In the genomic region with DNA sequence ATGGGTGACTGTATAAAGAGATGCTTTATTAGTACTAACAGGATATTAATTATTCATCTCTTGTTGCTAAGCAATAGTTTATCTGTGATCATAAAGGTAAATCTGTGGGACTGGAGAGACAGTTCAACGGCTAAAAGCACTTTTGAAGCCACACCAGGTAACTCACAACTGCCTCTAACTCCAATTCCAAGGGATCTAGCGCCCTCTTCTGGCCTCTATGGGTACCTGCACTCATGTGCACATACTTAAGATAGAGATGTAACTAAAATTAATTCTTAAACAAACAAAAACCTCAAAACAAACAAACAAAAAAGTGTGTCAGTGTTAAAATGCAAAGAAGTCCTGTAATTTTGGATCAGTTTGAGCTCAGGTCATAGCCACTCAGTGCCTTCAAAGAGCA, we compare ENCODE assay signal across 16 mouse cellular contexts.
DNase-seq lines count a peak whose midpoint lies in the region; ATAC-seq and TF ChIP-seq lines count a peak whose summit lies in the region.
"Had no signal": no experiment of that assay in that cellular context is flagged by ENCODE, and none has a peak within 500 bp of the region (broad histone marks: within the 10 kb centered on the region; RNA-seq: fewer than 3 reads in every experiment).

No protein-coding gene starts in this region.

- H3K9ac ChIP-seq in intestine, postnatal 0 days (ENCODE audit: low read depth, low read length) = no peak overlapping the region
- H3K9ac ChIP-seq in intestine, embryonic 16.5 days (ENCODE audit: low read depth, low read length) = no peak overlapping the region
- no peak overlapping the region for H3K9ac ChIP-seq in lung, postnatal 0 days (replicated peaks; ENCODE audit: low read depth)
- H3K9ac ChIP-seq: heart, embryonic 15.5 days; intestine, embryonic 15.5 days; neural tube, embryonic 13.5 days; stomach, embryonic 15.5 days had no signal

- H3K9me3 ChIP-seq in intestine, postnatal 0 days (ENCODE audit: control insufficient read depth) = no peaks in the 10 kb centered on the region
- H3K9me3 ChIP-seq in intestine, embryonic 16.5 days (ENCODE audit: control insufficient read depth, low read length) = no peaks in the 10 kb centered on the region
- no peaks in the 10 kb centered on the region for H3K9me3 ChIP-seq in lung, postnatal 0 days (ENCODE audit: low read length)
- no peaks in the 10 kb centered on the region for H3K9me3 ChIP-seq in E14TG2a.4 (ENCODE audit: low read length)
- H3K9me3 ChIP-seq: heart, embryonic 15.5 days; intestine, embryonic 15.5 days; neural tube, embryonic 13.5 days; stomach, embryonic 15.5 days had no signal

- TF ChIP-seq EP300 in lung, postnatal 0 days (IDR thresholded peaks at IDR 0.05) = no peak

- H3K4me3 ChIP-seq in intestine, postnatal 0 days (ENCODE audit: low read depth, low read length) = no peak overlapping the region
- no peak overlapping the region for H3K4me3 ChIP-seq in intestine, embryonic 16.5 days (ENCODE audit: low read length)
- no peak overlapping the region for H3K4me3 ChIP-seq in lung, postnatal 0 days (ENCODE audit: low read depth, low read length)
- H3K4me3 ChIP-seq in E14TG2a.4 (replicated peaks; ENCODE audit: low read length) = no peak overlapping the region
- H3K4me3 ChIP-seq: heart, embryonic 15.5 days; intestine, embryonic 15.5 days; neural tube, embryonic 13.5 days; stomach, embryonic 15.5 days had no signal

- TF ChIP-seq CTCF in intestine, postnatal 0 days (IDR thresholded peaks at IDR 0.05; ENCODE audit: low read depth) = peak; percentile 60
- peak; percentile 44 for TF ChIP-seq CTCF in lung, postnatal 0 days (IDR thresholded peaks at IDR 0.05)
- TF ChIP-seq CTCF in E14TG2a.4 (conservative IDR thresholded peaks at IDR 0.05; ENCODE audit: low read length) = peak; percentile 64

- no peaks in the 10 kb centered on the region for H3K4me1 ChIP-seq in intestine, postnatal 0 days (replicated peaks; ENCODE audit: control insufficient read depth, insufficient read depth, low read length)
- H3K4me1 ChIP-seq in intestine, embryonic 16.5 days (ENCODE audit: control insufficient read depth, insufficient read depth, low read length) = no peaks in the 10 kb centered on the region
- no peaks in the 10 kb centered on the region for H3K4me1 ChIP-seq in lung, postnatal 0 days (ENCODE audit: insufficient read depth, low read depth, low read length)
- peaks cover 7% of the 10 kb centered on the region; the same call in 1 of the 2 replicates for H3K4me1 ChIP-seq in E14TG2a.4 (replicated peaks; ENCODE audit: low read depth, low read length)
- H3K4me1 ChIP-seq: heart, embryonic 15.5 days; intestine, embryonic 15.5 days; neural tube, embryonic 13.5 days; stomach, embryonic 15.5 days had no signal

- 45% methylated on average over 2 of the region's 2 CpGs for WGBS in intestine, postnatal 0 days
- 55% methylated on average over 2 of the region's 2 CpGs for WGBS in intestine, embryonic 16.5 days
- 45% methylated on average over 2 of the region's 2 CpGs for WGBS in lung, postnatal 0 days

- no peaks in the 10 kb centered on the region for H3K36me3 ChIP-seq in intestine, postnatal 0 days (ENCODE audit: control insufficient read depth, insufficient read depth)
- H3K36me3 ChIP-seq in intestine, embryonic 16.5 days (ENCODE audit: control insufficient read depth, insufficient read depth, low read length) = no peaks in the 10 kb centered on the region
- H3K36me3 ChIP-seq in lung, postnatal 0 days (ENCODE audit: insufficient read depth, low read length) = no peaks in the 10 kb centered on the region
- no peaks in the 10 kb centered on the region for H3K36me3 ChIP-seq in E14TG2a.4 (ENCODE audit: insufficient read depth, low read length)
- H3K36me3 ChIP-seq: heart, embryonic 15.5 days; intestine, embryonic 15.5 days; neural tube, embryonic 13.5 days; stomach, embryonic 15.5 days had no signal

- H3K4me2 ChIP-seq in intestine, postnatal 0 days (replicated peaks; ENCODE audit: low read depth) = no peak overlapping the region
- no peak overlapping the region for H3K4me2 ChIP-seq in intestine, embryonic 16.5 days (ENCODE audit: low read depth, low read length)
- no peak overlapping the region for H3K4me2 ChIP-seq in lung, postnatal 0 days (replicated peaks; ENCODE audit: low read depth, low read length)
- H3K4me2 ChIP-seq: heart, embryonic 15.5 days; intestine, embryonic 15.5 days; neural tube, embryonic 13.5 days; stomach, embryonic 15.5 days had no signal

- no peak for DNase-seq in lung, postnatal 0 days (ENCODE audit: low spot score)
- no peak for DNase-seq in lung, adult 18-20 months
- peak; percentile 36 for DNase-seq in ZHBTc4 (ENCODE audit: low read depth, low spot score)
- no peak for DNase-seq in frontal cortex, postnatal 36 days (ENCODE audit: low spot score in 2 of 2)
- no peak for DNase-seq in gastrocnemius, postnatal 25 days
- DNase-seq: cerebellum, postnatal 25 days; kidney, postnatal 25 days; left cerebral cortex, postnatal 4 days; thymus, postnatal 4 days had no signal

- H3K27ac ChIP-seq in intestine, postnatal 0 days (ENCODE audit: low read depth, low read length) = no peak overlapping the region
- no peak overlapping the region for H3K27ac ChIP-seq in intestine, embryonic 16.5 days (ENCODE audit: low read length)
- H3K27ac ChIP-seq in lung, postnatal 0 days (ENCODE audit: low read length) = no peak overlapping the region
- H3K27ac ChIP-seq: heart, embryonic 15.5 days; intestine, embryonic 15.5 days; neural tube, embryonic 13.5 days; stomach, embryonic 15.5 days had no signal

- H3K27me3 ChIP-seq in intestine, postnatal 0 days (replicated peaks; ENCODE audit: control insufficient read depth, insufficient read depth, low read length) = no peaks in the 10 kb centered on the region
- no peaks in the 10 kb centered on the region for H3K27me3 ChIP-seq in intestine, embryonic 16.5 days (replicated peaks; ENCODE audit: control insufficient read depth, insufficient read depth, low read length)
- H3K27me3 ChIP-seq in lung, postnatal 0 days (replicated peaks; ENCODE audit: insufficient read depth, low read length) = no peaks in the 10 kb centered on the region
- H3K27me3 ChIP-seq in E14TG2a.4 (ENCODE audit: insufficient read depth, low read length) = no peaks in the 10 kb centered on the region
- H3K27me3 ChIP-seq: heart, embryonic 15.5 days; intestine, embryonic 15.5 days; neural tube, embryonic 13.5 days; stomach, embryonic 15.5 days had no signal

- no peak for ATAC-seq in intestine, postnatal 0 days
- no peak for ATAC-seq in intestine, embryonic 16.5 days
- ATAC-seq in lung, postnatal 0 days = no peak
- ATAC-seq: intestine, embryonic 15.5 days had no signal
